Mouse (Mus musculus) adrenal gland, adult 8-10 months (tissue): ENCODE results near the gene BC025920. TPM values are rescaled to one million over a fixed set of nuclear protein-coding genes. Genes with fewer than 3 reads are reported as not detected.

Experiments used
- DNase-seq: peaks from one replicate; pipeline ENCODE4 v3.0.0; 2022
- total RNA-seq, 4 experiments: library from RNA; stranded (reverse); gene quantifications; 2 replicates each; pipeline ENCODE4 v1.2.4; 2022

BC025920 gene
- 1 to 10 TPM; 1.2 to 1.7 (median 1.3) TPM for total RNA-seq

DNA sequence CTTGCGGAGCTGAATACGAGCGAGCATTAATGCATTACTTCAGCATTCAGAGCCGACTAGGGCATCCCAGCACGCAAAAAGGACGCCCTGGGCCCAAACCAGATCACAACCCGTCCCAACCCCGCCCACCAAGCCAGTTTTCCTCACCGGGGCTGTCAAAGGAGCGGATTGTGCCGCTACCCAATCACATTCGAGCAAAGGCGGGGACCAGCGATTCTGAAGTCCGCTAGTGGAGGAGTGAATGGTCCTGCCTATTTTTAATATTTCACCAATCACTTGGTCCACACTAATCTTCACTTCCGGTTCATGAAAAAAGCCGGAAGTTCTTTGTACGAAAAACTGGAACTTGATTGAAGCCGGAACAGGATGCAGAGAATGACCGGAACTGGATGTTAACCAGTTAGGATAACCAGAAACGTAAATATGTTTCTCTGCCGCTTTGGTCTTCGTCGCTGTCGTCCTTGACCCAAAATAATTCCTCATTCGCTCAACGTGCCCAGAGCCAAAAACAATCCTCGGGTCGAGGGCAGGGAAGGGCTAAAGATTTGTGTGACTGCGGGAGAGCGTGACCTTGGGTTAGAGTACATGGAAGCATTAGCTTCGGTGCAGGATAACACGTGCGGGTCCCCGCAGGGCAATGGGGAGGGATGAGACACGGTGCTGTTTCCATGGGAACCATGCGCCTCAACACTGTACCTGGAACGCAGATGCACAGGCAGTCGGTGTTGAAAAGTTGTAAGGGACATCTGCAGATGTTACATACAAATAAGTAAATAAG lies at the start of gene BC025920:
Gene BC025920 (plus strand): TSS at position 297 of the 778 bp plus-strand sequence.
- DNase-seq: peak; percentile 96

DNA sequence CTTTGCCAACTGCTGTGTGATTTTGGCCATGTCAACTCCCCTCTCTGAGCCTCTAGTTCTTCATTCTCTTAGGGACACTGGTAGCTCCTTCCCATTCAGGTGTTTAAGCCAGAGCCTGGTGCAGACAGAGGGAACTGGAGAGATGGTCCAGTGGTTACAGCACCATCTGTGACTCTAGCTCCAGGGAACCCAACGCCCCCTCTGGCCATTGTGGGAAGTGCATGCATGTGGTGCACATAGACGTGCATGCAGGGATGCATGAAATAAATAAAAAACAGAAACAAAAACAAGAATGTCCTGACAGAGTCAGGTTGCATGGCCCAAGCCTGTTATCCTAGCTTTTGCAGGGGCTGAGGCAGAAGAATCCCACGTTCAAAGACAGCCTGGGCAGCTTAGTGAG lies 49.8 kb upstream of the BC025920 start:
- DNase-seq: no peak

DNA sequence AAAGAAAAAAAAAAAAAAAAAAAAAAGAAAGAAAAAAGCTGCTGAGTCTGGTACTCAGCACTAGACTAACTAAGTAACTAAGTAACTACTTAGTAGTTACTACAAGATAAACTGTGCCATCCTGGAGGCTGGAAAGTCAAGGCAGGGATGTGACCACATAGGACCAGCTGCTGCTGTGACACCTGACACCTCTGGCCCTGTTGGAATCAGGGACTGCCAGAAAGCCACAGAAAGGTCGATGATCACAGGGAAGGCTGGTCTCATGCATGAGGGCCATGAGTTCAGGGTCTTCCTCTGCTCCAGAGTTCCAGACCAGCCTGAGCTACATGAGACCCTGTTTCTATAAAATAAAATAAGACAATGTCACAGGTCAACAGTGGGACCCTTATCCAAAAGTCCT lies 48.6 kb upstream of the BC025920 start:
- DNase-seq: no peak

DNA sequence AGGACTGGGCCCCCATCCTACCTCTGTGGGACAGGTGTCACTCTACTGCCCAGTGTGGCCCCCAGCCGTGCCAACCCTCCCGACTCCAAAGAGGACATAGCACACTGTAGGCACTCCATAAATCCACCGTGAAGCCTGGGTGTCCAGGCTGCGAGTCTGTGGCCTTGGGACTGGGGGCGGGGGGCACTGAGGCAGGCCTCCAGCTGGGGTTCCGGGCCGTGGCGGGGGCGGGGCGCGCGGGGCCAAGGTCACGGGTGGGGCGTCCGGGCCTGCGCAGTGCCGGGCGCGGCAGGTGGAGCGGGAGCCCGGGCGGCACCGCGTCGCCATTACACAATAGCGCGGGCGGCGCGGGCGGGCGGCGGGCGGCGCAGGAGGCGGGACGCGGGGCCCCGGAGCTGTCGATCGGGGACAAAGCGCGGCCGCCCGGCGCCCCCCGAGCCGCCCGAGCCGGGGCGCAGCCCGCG lies 46.9 kb upstream of the BC025920 start, which contains the start of gene Aes:
Gene Aes (plus strand): TSS at position 326 of the 464 bp plus-strand sequence.
- DNase-seq: peak; percentile 88

DNA sequence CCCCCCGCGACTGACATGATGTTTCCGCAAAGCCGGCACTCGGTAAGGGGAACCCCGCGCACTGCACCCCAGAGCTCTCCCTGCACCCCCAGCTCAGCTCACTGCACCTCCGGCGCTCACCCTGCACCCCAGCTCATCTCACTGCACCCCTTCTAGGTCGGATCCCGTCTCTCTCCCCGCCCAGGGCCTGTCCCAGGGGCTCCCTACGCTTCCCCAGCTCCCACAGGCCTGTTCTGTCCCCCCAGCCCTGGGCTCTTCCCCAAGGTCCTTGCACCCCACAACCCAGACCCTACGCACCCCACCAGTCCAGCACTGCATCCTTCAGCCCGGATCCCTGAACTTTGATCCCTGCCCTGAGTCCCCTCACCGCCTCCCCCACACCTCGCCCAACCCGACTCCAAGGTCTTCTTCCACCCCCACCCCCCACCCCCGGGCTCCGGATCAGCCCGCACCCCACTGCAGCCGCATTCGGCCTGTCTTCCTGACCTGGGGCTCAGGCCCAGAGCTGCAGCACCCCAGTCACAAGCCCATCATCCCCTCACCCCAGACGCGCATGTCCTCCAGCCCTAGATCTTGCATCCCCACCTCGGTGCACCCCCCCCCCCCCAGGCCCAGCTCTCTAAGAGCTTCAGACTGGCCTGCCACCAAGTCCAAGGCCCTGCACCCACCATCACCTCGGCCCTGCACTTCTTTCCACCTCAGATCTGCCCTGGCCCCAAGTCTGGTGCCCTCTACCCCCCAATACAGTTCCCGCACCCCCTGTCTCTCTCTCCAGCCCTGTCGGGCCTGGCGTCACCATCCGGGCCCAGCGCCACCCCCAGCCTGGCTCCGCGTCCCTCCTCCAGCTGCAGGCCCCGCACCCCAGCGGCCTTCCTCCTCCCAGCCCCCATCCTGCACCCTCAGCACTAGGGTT lies 46.2 kb upstream of the BC025920 start:
- DNase-seq: peak; percentile 69

DNA sequence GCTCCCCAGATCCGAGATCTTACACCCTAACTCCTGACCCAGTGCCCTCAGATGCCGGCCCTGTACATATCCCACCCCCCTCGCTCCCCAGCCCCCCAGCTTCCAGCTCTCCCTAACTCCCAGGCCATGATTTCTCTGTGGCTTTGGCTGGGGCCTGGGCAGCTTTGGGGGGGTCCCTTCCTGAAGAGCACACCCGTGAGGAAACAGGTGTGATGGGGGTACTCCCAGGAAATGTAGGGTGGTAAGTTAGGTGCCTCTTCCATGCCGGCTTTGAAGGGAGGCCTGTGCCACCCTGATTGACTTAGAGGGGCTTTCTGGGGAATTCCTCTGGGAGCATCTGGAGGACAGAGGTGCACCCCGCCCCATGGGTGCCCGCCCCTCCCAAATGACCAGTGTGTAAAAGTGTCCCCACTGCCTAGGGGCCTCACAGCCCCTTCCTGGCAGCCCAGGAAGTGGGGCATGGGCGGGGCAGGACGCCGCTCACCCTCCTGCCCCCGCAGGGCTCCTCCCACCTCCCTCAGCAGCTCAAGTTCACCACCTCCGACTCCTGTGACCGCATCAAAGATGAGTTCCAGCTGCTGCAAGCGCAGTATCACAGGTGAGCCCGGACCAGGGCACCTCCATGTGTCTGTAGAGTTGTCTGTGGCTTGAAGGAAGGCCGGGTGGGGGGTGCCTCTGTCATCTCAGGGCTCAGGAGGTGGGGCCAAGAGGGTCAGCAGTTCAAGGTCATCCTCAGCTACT lies 45.2 kb upstream of the BC025920 start:
- peak; percentile 58 for DNase-seq

DNA sequence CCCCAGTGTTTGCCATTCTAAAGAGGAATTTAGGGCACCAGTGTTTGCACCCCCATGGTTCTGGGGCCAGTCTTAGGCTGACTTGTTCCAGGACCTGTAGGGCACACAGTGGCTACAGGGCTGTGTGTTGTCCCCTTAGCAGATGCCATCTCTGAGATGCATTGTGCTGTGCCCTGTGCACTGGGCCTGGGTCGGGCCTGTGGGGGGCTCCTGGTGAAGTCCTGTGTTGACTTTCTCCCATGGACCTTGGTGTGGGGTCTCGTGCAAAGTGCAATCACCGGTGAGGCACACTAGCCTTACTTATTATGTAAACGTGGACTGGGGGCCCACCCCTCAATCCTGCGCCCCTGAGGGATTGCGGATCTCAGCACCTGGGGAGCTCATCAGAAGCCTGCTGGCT lies 43.7 kb upstream of the BC025920 start:
- peak; percentile 14 for DNase-seq

DNA sequence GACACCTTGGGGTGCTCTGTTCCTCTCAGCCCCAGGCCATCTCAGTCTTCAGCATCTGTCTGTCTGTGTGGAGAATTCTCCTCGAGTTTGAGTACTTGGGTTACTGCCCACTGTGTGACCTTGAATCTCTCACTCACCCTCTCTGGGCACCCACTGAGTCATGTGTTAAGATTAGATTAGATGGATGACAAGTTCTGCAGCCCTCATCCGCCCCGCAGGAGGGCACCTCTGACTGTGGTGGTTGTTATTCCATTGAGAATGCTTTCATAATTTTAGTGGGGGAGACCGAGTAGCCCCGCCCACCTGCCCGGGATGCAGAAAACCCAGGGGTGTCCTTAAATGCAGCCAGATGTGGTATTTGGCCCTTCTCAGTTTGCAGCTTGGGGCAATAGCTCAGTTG lies 42.6 kb upstream of the BC025920 start:
- DNase-seq: peak; percentile 81

DNA sequence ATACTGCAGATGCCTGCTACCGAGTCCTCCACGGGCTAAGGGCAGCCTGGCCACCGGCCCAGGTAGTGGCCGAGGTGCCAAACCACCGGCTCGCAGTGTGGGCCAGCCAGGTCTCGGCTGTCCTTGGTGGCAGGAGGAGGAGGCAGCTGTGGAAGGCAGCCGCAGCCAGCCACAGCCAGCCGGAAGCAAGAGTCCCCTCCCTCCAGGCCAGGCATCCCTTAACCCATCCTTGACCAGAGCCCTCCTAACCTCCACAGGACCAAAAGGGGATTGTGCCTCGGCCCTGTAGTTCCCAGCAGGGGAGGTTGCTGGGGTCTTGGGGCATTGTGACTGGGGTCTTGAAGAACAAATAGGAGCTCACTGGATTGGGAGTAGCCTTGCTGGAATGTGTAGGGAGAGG lies 41.9 kb upstream of the BC025920 start:
- peak; percentile 69 for DNase-seq

DNA sequence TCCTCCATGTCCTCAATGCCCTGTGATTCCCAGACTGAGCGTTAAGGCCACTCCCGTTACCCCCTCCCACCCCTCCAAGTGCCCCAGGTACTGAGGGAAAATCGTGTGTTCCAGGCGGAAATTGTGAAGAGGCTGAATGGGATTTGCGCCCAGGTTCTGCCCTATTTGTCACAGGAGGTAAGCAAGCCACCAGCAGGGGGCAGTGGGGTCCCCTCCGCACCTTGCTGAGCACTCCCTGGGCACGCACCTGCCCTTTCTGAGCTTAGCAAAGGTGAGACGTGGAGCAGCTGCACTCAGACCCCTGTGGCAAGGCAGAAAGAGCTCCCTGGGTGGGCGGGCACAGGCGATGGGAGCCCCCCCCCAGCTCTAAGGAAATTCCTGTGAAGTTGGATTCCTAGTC lies 41.3 kb upstream of the BC025920 start:
- peak; percentile 43 for DNase-seq

DNA sequence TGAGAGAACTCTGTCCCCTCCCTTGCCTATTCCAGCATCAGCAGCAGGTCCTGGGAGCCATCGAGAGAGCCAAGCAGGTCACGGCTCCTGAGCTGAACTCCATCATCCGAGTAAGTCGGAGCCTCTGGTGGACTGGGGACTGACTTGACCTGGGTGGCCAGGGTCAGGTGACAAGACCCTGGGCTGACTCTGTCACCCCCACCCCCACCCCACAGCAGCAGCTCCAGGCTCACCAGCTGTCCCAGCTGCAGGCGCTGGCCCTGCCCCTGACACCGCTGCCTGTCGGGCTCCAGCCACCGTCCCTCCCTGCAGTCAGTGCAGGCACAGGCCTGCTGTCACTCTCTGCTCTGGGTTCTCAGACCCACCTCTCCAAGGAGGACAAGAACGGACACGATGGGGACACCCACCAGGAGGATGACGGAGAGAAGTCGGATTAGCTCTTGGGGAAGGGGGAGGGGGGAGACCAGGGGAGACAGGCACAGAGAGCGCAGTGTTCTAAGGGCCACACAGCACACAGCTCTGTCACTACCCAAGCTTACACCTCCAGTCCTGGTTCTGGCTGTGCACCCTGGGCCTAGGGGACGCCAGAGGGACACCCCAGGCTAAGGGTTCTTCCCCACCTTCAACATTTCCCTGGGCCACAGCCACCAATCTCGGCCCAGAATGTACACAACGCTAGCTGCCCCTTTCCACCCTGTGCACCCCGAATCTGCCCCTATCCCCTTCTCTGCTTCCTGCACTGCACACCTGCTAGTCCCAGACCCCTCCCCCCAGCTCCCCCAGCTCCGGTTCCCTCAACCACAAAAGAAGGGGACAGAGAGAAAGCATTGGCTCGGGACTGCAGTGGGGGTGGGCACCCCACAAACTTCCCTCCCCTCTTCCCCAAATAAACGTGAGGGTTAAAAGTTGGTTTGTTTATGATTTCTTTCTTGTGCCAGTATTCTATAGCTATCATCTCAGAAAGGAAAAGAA lies 40.5 kb upstream of the BC025920 start:
- peak; percentile 25 for DNase-seq

DNA sequence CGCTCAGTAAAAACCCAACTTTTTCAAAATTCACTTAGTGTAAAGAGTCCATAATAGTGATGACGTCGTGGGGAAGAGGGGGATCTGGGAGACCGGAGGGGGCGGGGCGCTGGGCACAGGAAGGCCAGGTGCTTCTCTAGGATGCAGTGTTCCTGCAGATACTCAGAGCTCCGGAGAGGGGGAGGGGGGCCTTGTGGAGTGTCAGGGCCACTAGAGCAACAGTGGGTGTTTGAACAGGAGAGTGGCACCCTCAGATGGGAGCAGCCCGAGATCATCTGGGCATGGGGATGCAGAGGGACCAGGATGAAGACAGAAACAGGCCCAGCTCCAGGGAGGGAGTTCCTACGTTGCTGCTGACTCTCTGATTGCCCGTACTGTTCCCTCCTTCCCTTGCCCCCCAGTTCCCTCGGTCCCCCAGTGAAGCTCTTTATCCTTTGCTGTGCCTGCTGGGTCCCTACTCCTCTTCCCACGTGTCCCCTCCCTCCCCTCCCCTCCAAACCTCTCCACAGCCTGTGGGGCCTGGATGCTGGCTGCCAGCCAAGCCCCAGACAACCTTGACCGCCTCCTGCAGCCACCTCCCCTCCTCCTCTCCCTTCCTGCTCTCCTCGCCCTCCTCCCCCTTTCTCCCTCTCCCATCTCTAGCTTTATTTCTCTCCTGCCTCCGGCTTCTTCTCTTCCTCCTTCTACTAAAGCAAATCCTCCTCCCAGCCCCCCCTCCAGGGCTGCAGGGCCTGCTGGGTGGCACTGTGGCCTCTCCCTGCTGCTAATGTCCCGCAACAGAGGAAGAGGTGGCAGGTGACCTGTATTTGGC lies 37.5 kb upstream of the BC025920 start:
- DNase-seq: peak; percentile 73

DNA sequence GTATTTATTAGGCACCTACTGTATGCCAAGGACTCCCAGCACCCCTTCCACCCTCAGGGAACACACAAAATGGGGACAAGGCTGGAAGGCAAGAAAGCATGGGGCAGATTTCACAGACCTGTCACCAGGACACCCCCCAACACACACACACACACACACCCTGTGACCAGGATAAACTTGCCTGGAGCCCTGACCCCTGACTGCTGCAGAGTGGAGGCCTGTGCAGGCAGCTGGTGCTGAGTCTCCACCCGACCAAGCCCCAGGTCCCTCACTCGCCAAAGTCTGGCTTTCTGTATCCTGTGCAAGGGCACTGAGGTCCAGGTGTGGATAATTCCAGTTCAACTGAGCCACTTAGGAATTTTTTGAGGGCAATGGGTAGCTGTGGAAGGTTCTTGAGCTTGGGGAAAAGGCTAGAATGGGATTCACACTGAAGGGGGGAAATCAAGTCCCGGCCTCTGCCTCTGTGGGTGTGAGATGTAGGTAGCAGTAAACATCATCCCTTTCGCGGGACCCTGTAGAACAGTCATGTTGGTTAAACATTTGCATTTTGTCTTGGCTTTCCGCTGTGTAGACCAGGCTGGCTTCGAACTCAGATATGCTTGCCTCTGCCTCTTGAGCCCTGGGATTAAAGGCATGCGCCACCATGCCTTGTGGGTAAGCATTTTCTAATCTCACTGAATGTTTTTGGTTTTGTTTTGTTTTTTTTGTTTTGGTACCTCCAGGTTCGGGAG lies 36.4 kb upstream of the BC025920 start:
- DNase-seq: no peak

DNA sequence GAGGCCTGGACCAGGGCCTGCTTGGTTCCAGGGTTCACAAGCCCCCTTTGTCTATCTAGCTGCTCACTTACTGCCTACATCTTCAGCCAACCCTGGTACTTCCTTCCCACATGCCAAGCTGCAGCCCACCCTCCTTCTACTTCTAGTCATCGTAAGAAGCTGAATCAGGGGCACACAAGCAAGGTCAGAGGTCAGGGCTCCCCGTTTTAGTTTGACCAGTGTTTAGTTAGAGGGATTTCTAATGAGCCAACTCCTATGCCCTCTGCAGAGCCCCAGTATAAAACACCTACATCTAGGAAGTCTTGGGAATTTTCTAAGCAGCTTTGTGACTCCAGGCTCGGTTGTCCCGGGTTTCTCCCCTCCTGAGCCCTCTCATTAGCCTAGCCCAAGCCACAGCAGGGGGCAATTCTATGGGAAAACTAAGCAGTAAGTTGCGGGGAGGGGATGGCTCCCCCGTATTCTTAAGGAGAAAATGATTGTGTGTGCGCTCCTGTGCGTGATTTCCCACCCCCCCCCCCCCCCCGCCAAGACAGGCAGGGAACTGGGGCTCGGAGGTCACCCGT lies 35.8 kb upstream of the BC025920 start:
- DNase-seq: no peak

DNA sequence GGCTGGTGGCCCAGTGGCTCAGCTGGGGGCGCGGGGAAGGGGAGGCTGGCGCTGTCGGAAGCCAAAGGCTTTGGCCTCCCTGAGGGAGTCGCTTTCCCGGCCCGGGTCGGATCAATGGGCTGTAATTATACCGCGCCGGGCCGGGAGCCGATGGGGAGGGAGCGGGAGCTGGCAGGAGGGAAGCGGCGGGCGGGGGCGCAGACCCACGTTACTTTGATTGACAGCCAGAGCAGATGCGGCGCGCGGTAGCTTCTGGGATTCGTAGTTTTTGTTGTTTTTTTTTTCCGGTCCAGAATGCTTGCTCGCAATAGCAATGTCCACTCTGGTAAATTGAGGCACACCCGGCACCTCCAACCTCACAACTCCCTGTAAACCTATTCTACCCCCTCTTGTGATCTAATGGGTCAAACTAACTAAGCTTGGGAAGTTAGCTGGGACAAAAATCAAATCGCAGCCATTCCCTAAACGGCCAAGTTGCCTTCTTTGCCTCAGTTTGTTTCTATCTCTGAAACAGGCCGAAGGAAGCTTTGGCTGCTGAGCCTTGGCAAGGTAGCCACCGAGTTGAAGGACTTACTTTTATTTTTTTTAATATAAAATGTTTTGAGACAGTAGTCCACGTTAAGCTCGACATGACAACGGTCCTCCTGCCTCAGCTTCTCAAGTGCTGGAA lies 35.1 kb upstream of the BC025920 start:
- DNase-seq: peak; percentile 90

DNA sequence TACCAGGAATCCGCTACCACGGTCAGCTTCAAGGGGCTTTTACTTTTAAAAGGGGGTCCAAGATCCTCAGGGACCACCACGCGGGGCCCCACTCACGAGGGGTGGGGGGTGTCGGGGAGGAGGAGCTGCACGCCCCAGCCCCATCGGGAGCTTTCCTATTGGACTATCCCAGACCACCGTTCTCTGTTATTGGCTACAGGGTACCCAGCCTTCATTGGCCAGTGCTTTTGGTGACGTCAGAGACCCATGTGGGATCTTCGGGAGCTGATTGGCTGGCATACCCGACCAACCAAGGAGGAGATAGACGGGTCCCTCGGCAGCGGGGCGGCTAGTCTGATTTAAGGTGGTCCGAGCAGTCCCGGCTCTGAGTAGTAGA lies 34.6 kb upstream of the BC025920 start:
- DNase-seq: peak; percentile 99

DNA sequence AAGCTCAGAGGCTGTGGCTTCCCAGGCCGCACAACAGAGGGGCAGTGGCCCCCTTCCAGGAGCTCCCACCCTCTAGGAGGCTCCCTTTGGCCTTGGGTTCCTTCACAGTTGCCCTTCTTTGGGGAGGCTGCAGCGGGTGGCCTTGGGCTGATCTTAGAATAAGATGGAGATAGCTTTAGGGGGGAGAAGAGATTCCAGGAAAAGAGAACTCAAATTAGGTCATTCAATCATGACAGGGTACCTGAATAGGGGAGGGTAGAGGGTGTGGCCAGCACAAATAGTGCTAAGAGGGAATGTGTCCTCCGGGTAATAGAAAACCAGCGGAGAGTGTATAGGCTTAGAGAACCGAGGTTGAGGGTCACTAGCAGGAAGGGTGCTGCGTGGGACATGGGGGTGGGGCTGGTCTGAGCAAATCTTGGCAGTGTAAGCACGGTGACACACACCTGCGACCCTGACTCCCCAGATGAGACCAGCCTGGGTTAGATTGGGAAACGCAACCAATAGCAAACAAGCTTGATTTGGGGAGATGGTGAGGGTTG lies 33.9 kb upstream of the BC025920 start:
- DNase-seq: peak; percentile 73

DNA sequence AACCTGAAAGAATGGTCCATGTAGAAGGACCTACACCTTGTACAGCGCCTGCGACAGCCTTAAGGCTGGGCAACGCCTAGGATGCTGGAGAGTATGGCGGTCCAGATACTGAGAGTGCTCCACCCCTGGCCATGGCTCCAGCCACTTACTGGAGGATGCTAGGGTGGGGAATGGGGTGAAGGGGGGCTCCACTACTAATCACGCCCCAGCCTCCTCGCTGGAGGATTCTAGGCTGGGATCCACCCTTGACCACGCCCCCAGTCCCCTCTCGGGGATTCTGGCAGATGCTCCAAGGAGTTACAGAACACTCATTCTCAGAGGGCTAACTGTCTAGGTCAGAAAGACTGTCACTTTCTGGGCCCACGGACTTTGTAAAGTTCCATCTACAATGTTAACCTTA lies 33.1 kb upstream of the BC025920 start:
- peak; percentile 15 for DNase-seq
